Mouse (Mus musculus) liver, embryonic 16.5 days (tissue): ENCODE measurements around the gene Tbc1d5. TPM values are rescaled to one million over a fixed set of nuclear protein-coding genes. Genes with fewer than 3 reads are reported as not detected.

Experiments used
- ATAC-seq: fragments of 200-750 bp; cut with Nextera tagmentation; 2 replicates; pipeline ENCODE4 v1.8.0; 2017; ENCODE audit warnings: low read depth, mild to moderate bottlenecking, moderate number of reproducible peaks, moderate library complexity
- H3K27ac ChIP-seq: fragments of 300-500 bp; sonication (generic); 2 replicates; pipeline ENCODE4 v1.5.1; 2014; ENCODE audit warnings: mild to moderate bottlenecking, low read length
- H3K27me3 ChIP-seq: fragments of 300-500 bp; sonication (generic); 2 replicates; pipeline ENCODE4 v1.6.1; 2014; ENCODE audit warnings: low read depth, low read length, mixed read lengths; ENCODE audit not compliant: control insufficient read depth, insufficient read depth
- H3K36me3 ChIP-seq: fragments of 300-500 bp; sonication (generic); 2 replicates; pipeline ENCODE4 v1.6.1; 2014; ENCODE audit warnings: mild to moderate bottlenecking; ENCODE audit not compliant: control insufficient read depth, insufficient read depth
- H3K4me1 ChIP-seq: fragments of 300-500 bp; sonication (generic); 2 replicates; pipeline ENCODE4 v1.6.1; 2014; ENCODE audit warnings: low read depth, low read length, mixed read lengths; ENCODE audit not compliant: control insufficient read depth
- H3K4me2 ChIP-seq: fragments of 300-500 bp; sonication (generic); 2 replicates; pipeline ENCODE4 v1.6.1; 2014; ENCODE audit warnings: low read depth, low read length, mixed read lengths
- H3K4me3 ChIP-seq: fragments of 300-500 bp; sonication (generic); 2 replicates; pipeline ENCODE4 v1.5.1; 2014; ENCODE audit warnings: low read depth, mild to moderate bottlenecking, low read length
- H3K9ac ChIP-seq: fragments of 300-500 bp; sonication (generic); 2 replicates; pipeline ENCODE4 v1.6.1; 2014; ENCODE audit warnings: low read depth, low read length
- H3K9me3 ChIP-seq: fragments of 300-500 bp; sonication (generic); replicated peaks from 2 replicates; pipeline ENCODE4 v1.6.1; 2016; ENCODE audit warnings: low read length; ENCODE audit not compliant: control insufficient read depth
- WGBS: fragments of 180-500 bp; shearing (Covaris S2); extraction: QIAGEN DNeasy Blood & Tissue Kit; methylation state at CpG from one replicate; pipeline ENCODE4 v1.1.7; 2014; ENCODE audit not compliant: insufficient replicate concordance; 5-methylcytosine and 5-hydroxymethylcytosine counted together
- polyA plus RNA-seq: library from polyadenylated mRNA; unstranded; fragments of >200 nt; fragmentation: Nextera tagmentation; extraction: Ambion mirVana; gene quantifications from 2 replicates; pipeline ENCODE4 v1.2.1, GENCODE M21; 2015

Gene Tbc1d5
- polyA plus RNA-seq, 1 experiment from 2014 or later = 4.3 TPM

GRCm38 (mm10) chr17:50966147-50966546 lies 213.0 kb downstream of the Tbc1d5 start:
- H3K9ac ChIP-seq = no peak overlapping the region
- no peak overlapping the region for H3K4me2 ChIP-seq
- no peaks in the 10 kb centered on the region for H3K9me3 ChIP-seq
- no peaks in the 10 kb centered on the region for H3K4me1 ChIP-seq
- no peaks in the 10 kb centered on the region for H3K36me3 ChIP-seq
- H3K27me3 ChIP-seq = no peaks in the 10 kb centered on the region
- WGBS = 69% methylated on average over 1 of the region's 1 CpGs
- no peak for ATAC-seq
- no peak overlapping the region for H3K4me3 ChIP-seq
- no peak overlapping the region for H3K27ac ChIP-seq

GRCm38 (mm10) chr17:50954313-50954712 lies 224.8 kb downstream of the Tbc1d5 start:
- no peaks in the 10 kb centered on the region for H3K9me3 ChIP-seq
- H3K9ac ChIP-seq = no peak overlapping the region
- no peaks in the 10 kb centered on the region for H3K4me1 ChIP-seq
- no peaks in the 10 kb centered on the region for H3K27me3 ChIP-seq
- WGBS = 77% methylated on average over 9 of the region's 9 CpGs
- ATAC-seq = no peak
- H3K36me3 ChIP-seq = no peaks in the 10 kb centered on the region
- H3K27ac ChIP-seq = no peak overlapping the region
- no peak overlapping the region for H3K4me3 ChIP-seq
- H3K4me2 ChIP-seq = no peak overlapping the region

- Histone ChIP-seq H3K27ac (no peak overlapping the region), H3K9me3 (no peaks in the 10 kb centered on the region), H3K36me3 (no peaks in the 10 kb centered on the region), H3K9ac (no peak overlapping the region), H3K4me2 (no peak overlapping the region), H3K4me3 (no peak overlapping the region), H3K27me3 (no peaks in the 10 kb centered on the region), H3K4me1 (no peaks in the 10 kb centered on the region)
- no peak for ATAC-seq
- WGBS = 56% methylated on average over 2 of the region's 2 CpGs
Measured at GRCm38 (mm10) chr17:50922308-50922707, 256.8 kb downstream of the Tbc1d5 start.

- Histone ChIP-seq H3K9me3 (no peaks in the 10 kb centered on the region), H3K4me3 (no peak overlapping the region), H3K4me1 (no peaks in the 10 kb centered on the region), H3K9ac (no peak overlapping the region), H3K4me2 (no peak overlapping the region), H3K27ac (no peak overlapping the region), H3K36me3 (no peaks in the 10 kb centered on the region), H3K27me3 (no peaks in the 10 kb centered on the region)
- 72% methylated on average over 2 of the region's 2 CpGs for WGBS
- no peak for ATAC-seq
Measured at GRCm38 (mm10) chr17:50915216-50915615, 263.9 kb downstream of the Tbc1d5 start.

- no peak overlapping the region for H3K27ac ChIP-seq
- H3K4me3 ChIP-seq = no peak overlapping the region
- ATAC-seq = no peak
- H3K4me2 ChIP-seq = no peak overlapping the region
- no peaks in the 10 kb centered on the region for H3K27me3 ChIP-seq
- WGBS = 69% methylated on average over 6 of the region's 6 CpGs
- H3K36me3 ChIP-seq = no peaks in the 10 kb centered on the region
- no peaks in the 10 kb centered on the region for H3K9me3 ChIP-seq
- no peaks in the 10 kb centered on the region for H3K4me1 ChIP-seq
- H3K9ac ChIP-seq = no peak overlapping the region
Measured at GRCm38 (mm10) chr17:50908568-50909335, 270.4 kb downstream of the Tbc1d5 start.

GRCm38 (mm10) chr17:50908160-50908559 lies 271.0 kb downstream of the Tbc1d5 start:
- no peak for ATAC-seq
- WGBS = 74% methylated on average over 4 of the region's 4 CpGs
- Histone ChIP-seq H3K27me3 (no peaks in the 10 kb centered on the region), H3K36me3 (no peaks in the 10 kb centered on the region), H3K9me3 (no peaks in the 10 kb centered on the region), H3K27ac (no peak overlapping the region), H3K4me1 (no peaks in the 10 kb centered on the region), H3K9ac (no peak overlapping the region), H3K4me3 (no peak overlapping the region), H3K4me2 (no peak overlapping the region)

GRCm38 (mm10) chr17:50906630-50907029 lies 272.5 kb downstream of the Tbc1d5 start:
- H3K4me3 ChIP-seq = no peak overlapping the region
- no peaks in the 10 kb centered on the region for H3K4me1 ChIP-seq
- no peak overlapping the region for H3K4me2 ChIP-seq
- 64% methylated on average over 1 of the region's 1 CpGs for WGBS
- H3K27ac ChIP-seq = no peak overlapping the region
- no peaks in the 10 kb centered on the region for H3K9me3 ChIP-seq
- H3K27me3 ChIP-seq = no peaks in the 10 kb centered on the region
- no peak overlapping the region for H3K9ac ChIP-seq
- no peaks in the 10 kb centered on the region for H3K36me3 ChIP-seq
- no peak for ATAC-seq

GRCm38 (mm10) chr17:50904463-50904862 lies 274.7 kb downstream of the Tbc1d5 start:
- H3K4me1 ChIP-seq = no peaks in the 10 kb centered on the region
- H3K4me3 ChIP-seq = no peak overlapping the region
- H3K27ac ChIP-seq = no peak overlapping the region
- H3K27me3 ChIP-seq = no peaks in the 10 kb centered on the region
- no peaks in the 10 kb centered on the region for H3K9me3 ChIP-seq
- no peak overlapping the region for H3K4me2 ChIP-seq
- 56% methylated on average over 3 of the region's 3 CpGs for WGBS
- H3K36me3 ChIP-seq = no peaks in the 10 kb centered on the region
- peak; percentile 69 for ATAC-seq
- no peak overlapping the region for H3K9ac ChIP-seq

GRCm38 (mm10) chr17:50897867-50898266 lies 281.3 kb downstream of the Tbc1d5 start:
- 75% methylated on average over 7 of the region's 7 CpGs for WGBS
- H3K4me2 ChIP-seq = no peak overlapping the region
- H3K9me3 ChIP-seq = no peaks in the 10 kb centered on the region
- no peak overlapping the region for H3K9ac ChIP-seq
- H3K27ac ChIP-seq = no peak overlapping the region
- ATAC-seq = no peak
- H3K27me3 ChIP-seq = no peaks in the 10 kb centered on the region
- H3K4me1 ChIP-seq = no peaks in the 10 kb centered on the region
- H3K4me3 ChIP-seq = no peak overlapping the region
- H3K36me3 ChIP-seq = no peaks in the 10 kb centered on the region
